Mouse (Mus musculus): Measurements from ENCODE around the gene Vps25.

DNA sequence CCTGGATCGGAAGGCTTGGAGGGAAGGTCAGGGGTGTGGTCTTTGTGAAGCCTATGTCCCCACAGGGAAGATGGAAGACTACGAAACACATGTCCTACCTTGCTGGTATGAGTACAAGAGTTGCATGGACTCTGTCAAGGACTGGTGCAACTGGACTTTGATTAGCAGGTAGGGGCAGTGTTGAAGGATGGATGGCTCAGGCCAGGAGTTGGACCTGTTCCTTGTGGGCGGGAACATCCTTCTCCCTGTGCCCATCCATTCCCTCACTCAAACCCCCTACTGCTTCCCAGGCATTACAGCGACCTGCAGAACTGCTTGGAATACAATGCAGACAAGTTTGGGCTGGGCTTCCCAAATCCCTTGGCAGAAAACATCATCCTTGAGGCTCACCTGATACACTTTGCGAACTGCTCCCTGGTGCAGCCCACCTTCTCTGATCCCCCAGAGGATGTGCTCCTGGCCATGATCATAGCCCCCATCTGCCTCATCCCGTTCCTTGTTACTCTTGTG, 5.9 kb upstream of the Vps25 start:
- TF ChIP-seq GATA1 (IDR thresholded peaks at IDR 0.05; ENCODE audit: low read length) (no peak), TAL1 (IDR thresholded peaks at IDR 0.05; ENCODE audit: low read length) (no peak)

All from erythroblast, embryonic 14.5 days (primary cell).